Mouse (Mus musculus) subcutaneous adipose tissue, adult 2 months (tissue): ENCODE results near the gene Odf3l2. TPM values are rescaled to one million over a fixed set of nuclear protein-coding genes. Genes with fewer than 3 reads are reported as not detected.

Experiments used
- polyA plus RNA-seq: library from polyadenylated mRNA; depleted of rRNA; stranded (reverse); fragments of >200 nt; gene quantifications from 2 replicates; pipeline ENCODE4 v1.2.3, GENCODE M21; 2012; ENCODE audit warnings: low replicate concordance; rRNA removed

Odf3l2 gene
- polyA plus RNA-seq: not detected in 2 replicates

GRCm38 (mm10) chr10:79645711-79646110, at the start of gene Odf3l2:
Gene Odf3l2, minus strand, starts transcription at chr10:79645738.

GRCm38 (mm10) chr10:79688720-79689119, 43.2 kb upstream of the Odf3l2 start, which contains the start of gene Gzmm:
Gene Gzmm, plus strand, starts transcription at chr10:79689020.

GRCm38 (mm10) chr10:79681591-79682245, 36.2 kb upstream of the Odf3l2 start, which contains the start of gene Cdc34:
Gene Cdc34, plus strand, starts transcription at chr10:79682195.

GRCm38 (mm10) chr10:79668771-79669575, 23.4 kb upstream of the Odf3l2 start, which contains the start of gene Tpgs1:
Gene Tpgs1, plus strand, starts transcription at chr10:79669369.

GRCm38 (mm10) chr10:79664131-79664665, 18.7 kb upstream of the Odf3l2 start, which contains the start of gene Madcam1:
Gene Madcam1, plus strand, starts transcription at chr10:79664559.

GRCm38 (mm10) chr10:79637128-79638110, 8.1 kb downstream of the Odf3l2 start, which contains the start of gene Shc2:
Gene Shc2, minus strand, starts transcription at chr10:79637918.

GRCm38 (mm10) chr10:79613578-79614304, 31.8 kb downstream of the Odf3l2 start, which contains the start of gene C2cd4c:
Gene C2cd4c, minus strand, starts transcription at chr10:79614025.

Other genes with a start within 250 kb of the Odf3l2 start
- gene Vmn2r83, start 177.0 kb downstream of the Odf3l2 start, polyA plus RNA-seq: not detected in 2 replicates
- 24.3 and 42.8 TPM in 2 replicates for gene Plpp2, start 111.9 kb downstream of the Odf3l2 start, polyA plus RNA-seq
- gene Mier2, start 90.5 kb downstream of the Odf3l2 start, polyA plus RNA-seq: 50.2 and 106 TPM in 2 replicates
- not detected in 2 replicates for gene Theg, start 58.4 kb downstream of the Odf3l2 start, polyA plus RNA-seq
- gene C2cd4c, start 31.7 kb downstream of the Odf3l2 start, polyA plus RNA-seq: 0.11 and 0.67 TPM in 2 replicates
- 11.9 and 35.3 TPM in 2 replicates for gene Shc2, start 7.8 kb downstream of the Odf3l2 start, polyA plus RNA-seq
- 0.35 and 0.63 TPM in 2 replicates for gene Madcam1, start 18.8 kb upstream of the Odf3l2 start, polyA plus RNA-seq
- gene Tpgs1, start 23.6 kb upstream of the Odf3l2 start, polyA plus RNA-seq: 53.3 and 65.9 TPM in 2 replicates
- gene Cdc34, start 36.5 kb upstream of the Odf3l2 start, polyA plus RNA-seq: 199 and 244 TPM in 2 replicates
- 0.96 and 1.0 TPM in 2 replicates for gene Gzmm, start 43.3 kb upstream of the Odf3l2 start, polyA plus RNA-seq
- gene Bsg, start 58.8 kb upstream of the Odf3l2 start, polyA plus RNA-seq: 629 and 760 TPM in 2 replicates
- 2.0 and 3.2 TPM in 2 replicates for gene Hcn2, start 70.9 kb upstream of the Odf3l2 start, polyA plus RNA-seq
- gene Polrmt, start 100.8 kb upstream of the Odf3l2 start, polyA plus RNA-seq: 53.4 and 66.9 TPM in 2 replicates
- gene Fgf22, start 109.3 kb upstream of the Odf3l2 start, polyA plus RNA-seq: 0.26 TPM in 1 of 2 replicates, not detected in the other
- 70.2 and 152 TPM in 2 replicates for gene Rnf126, start 121.2 kb upstream of the Odf3l2 start, polyA plus RNA-seq
- 48.7 and 48.9 TPM in 2 replicates for gene Fstl3, start 131.5 kb upstream of the Odf3l2 start, polyA plus RNA-seq
- 0.17 and 0.19 TPM in 2 replicates for gene Prss57, start 145.2 kb upstream of the Odf3l2 start, polyA plus RNA-seq
- 79.5 and 127 TPM in 2 replicates for gene Palm, start 147.8 kb upstream of the Odf3l2 start, polyA plus RNA-seq
- 0.53 and 9.3 TPM in 2 replicates for gene Misp, start 175.3 kb upstream of the Odf3l2 start, polyA plus RNA-seq
- gene Ptbp1, start 208.7 kb upstream of the Odf3l2 start, polyA plus RNA-seq: 143 and 437 TPM in 2 replicates
- gene Prtn3, start 228.7 kb upstream of the Odf3l2 start, polyA plus RNA-seq: 9.6 and 15.2 TPM in 2 replicates
- gene Plppr3, start 228.9 kb upstream of the Odf3l2 start, polyA plus RNA-seq: 32.9 and 40.1 TPM in 2 replicates
- 1.6 and 3.3 TPM in 2 replicates for gene Elane, start 240.5 kb upstream of the Odf3l2 start, polyA plus RNA-seq
- gene Cfd, start 245.1 kb upstream of the Odf3l2 start, polyA plus RNA-seq: 21,080 and 31,020 TPM in 2 replicates